Mouse (Mus musculus) thymus, adult 2 months (tissue): ENCODE results near the gene Tbc1d10c.

Source experiments
- CTCF ChIP-seq: fragments of 200-500 bp; IDR thresholded peaks from 2 replicates; pipeline ENCODE4 v1.5.1; 2012; ENCODE audit warnings: mild to moderate bottlenecking, control low read depth, low read length, moderate library complexity, borderline replicate concordance; ENCODE audit not compliant: control insufficient read depth, poor library complexity, insufficient read depth; ENCODE audit errors: extremely low read depth
- POLR2A ChIP-seq: fragments of 200-500 bp; IDR thresholded peaks from 2 replicates; pipeline ENCODE4 v1.6.1; 2012; ENCODE audit warnings: mild to moderate bottlenecking, low read length, control low read depth, moderate library complexity; ENCODE audit not compliant: control insufficient read depth, poor library complexity, insufficient read depth; ENCODE audit errors: extremely low read depth

- no peak for TF ChIP-seq CTCF
- no peak for TF ChIP-seq POLR2A
Observed at GRCm38 (mm10) chr19:4134354-4134753, 56.7 kb downstream of the Tbc1d10c start.
